Mouse (Mus musculus): ENCODE data around the gene Ada. TPM values are rescaled to one million over a fixed set of nuclear protein-coding genes. Genes with fewer than 3 reads are reported as not detected.

Ada gene
- polyA plus RNA-seq, 1 experiment from 2014 or later: 6.9 TPM

GRCm38 (mm10) chr2:163712874-163713273, 37.2 kb downstream of the Ada start:
- Histone ChIP-seq H3K36me3 (ENCODE audit: control insufficient read depth, insufficient read depth, low read length) (no peaks in the 10 kb centered on the region), H3K9ac (replicated peaks; ENCODE audit: low read depth, low read length) (no peak overlapping the region), H3K4me2 (replicated peaks; ENCODE audit: low read depth, low read length) (no peak overlapping the region), H3K27me3 (ENCODE audit: control insufficient read depth, insufficient read depth, low read length) (no peaks in the 10 kb centered on the region), H3K4me1 (ENCODE audit: control insufficient read depth, insufficient read depth, low read length) (no peaks in the 10 kb centered on the region), H3K27ac (ENCODE audit: low read length) (no peak overlapping the region), H3K4me3 (ENCODE audit: low read depth, low read length) (no peak overlapping the region), H3K9me3 (ENCODE audit: control insufficient read depth, low read depth, low read length) (no peaks in the 10 kb centered on the region)
- WGBS: 82% methylated on average over 6 of the region's 6 CpGs
- ATAC-seq (ENCODE audit: insufficient number of reproducible peaks, insufficient read depth, low FRiP score, low read depth): no peak

- ATAC-seq (ENCODE audit: insufficient number of reproducible peaks, insufficient read depth, low FRiP score, low read depth): no peak
- WGBS: 65% methylated on average over 7 of the region's 7 CpGs
- H3K9ac ChIP-seq (replicated peaks; ENCODE audit: low read depth, low read length): no peak overlapping the region
- no peaks in the 10 kb centered on the region for H3K27me3 ChIP-seq (ENCODE audit: control insufficient read depth, insufficient read depth, low read length)
- H3K9me3 ChIP-seq (ENCODE audit: control insufficient read depth, low read depth, low read length): no peaks in the 10 kb centered on the region
- H3K4me3 ChIP-seq (ENCODE audit: low read depth, low read length): no peak overlapping the region
- no peak overlapping the region for H3K27ac ChIP-seq (ENCODE audit: low read length)
- no peak overlapping the region for H3K4me2 ChIP-seq (replicated peaks; ENCODE audit: low read depth, low read length)
- no peaks in the 10 kb centered on the region for H3K36me3 ChIP-seq (ENCODE audit: control insufficient read depth, insufficient read depth, low read length)
- H3K4me1 ChIP-seq (ENCODE audit: control insufficient read depth, insufficient read depth, low read length): no peaks in the 10 kb centered on the region
Observed at GRCm38 (mm10) chr2:163712473-163712872, 37.6 kb downstream of the Ada start.

GRCm38 (mm10) chr2:163711368-163711868, 38.6 kb downstream of the Ada start:
- H3K9ac ChIP-seq (replicated peaks; ENCODE audit: low read depth, low read length): no peak overlapping the region
- no peak overlapping the region for H3K4me3 ChIP-seq (ENCODE audit: low read depth, low read length)
- H3K4me2 ChIP-seq (replicated peaks; ENCODE audit: low read depth, low read length): no peak overlapping the region
- H3K27ac ChIP-seq (ENCODE audit: low read length): no peak overlapping the region; the same call in 1 of the 2 replicates
- 88% methylated on average over 8 of the region's 8 CpGs for WGBS
- no peaks in the 10 kb centered on the region for H3K9me3 ChIP-seq (ENCODE audit: control insufficient read depth, low read depth, low read length)
- no peaks in the 10 kb centered on the region for H3K27me3 ChIP-seq (ENCODE audit: control insufficient read depth, insufficient read depth, low read length)
- H3K4me1 ChIP-seq (ENCODE audit: control insufficient read depth, insufficient read depth, low read length): no peaks in the 10 kb centered on the region
- H3K36me3 ChIP-seq (ENCODE audit: control insufficient read depth, insufficient read depth, low read length): no peaks in the 10 kb centered on the region
- no peak for ATAC-seq (ENCODE audit: insufficient number of reproducible peaks, insufficient read depth, low FRiP score, low read depth)

- no peaks in the 10 kb centered on the region for H3K4me1 ChIP-seq (ENCODE audit: control insufficient read depth, insufficient read depth, low read length)
- 76% methylated on average over 5 of the region's 5 CpGs for WGBS
- H3K9me3 ChIP-seq (ENCODE audit: control insufficient read depth, low read depth, low read length): no peaks in the 10 kb centered on the region
- no peak overlapping the region for H3K27ac ChIP-seq (ENCODE audit: low read length)
- no peaks in the 10 kb centered on the region for H3K36me3 ChIP-seq (ENCODE audit: control insufficient read depth, insufficient read depth, low read length)
- no peak overlapping the region for H3K4me2 ChIP-seq (replicated peaks; ENCODE audit: low read depth, low read length)
- H3K9ac ChIP-seq (replicated peaks; ENCODE audit: low read depth, low read length): no peak overlapping the region
- no peak for ATAC-seq (ENCODE audit: insufficient number of reproducible peaks, insufficient read depth, low FRiP score, low read depth)
- H3K4me3 ChIP-seq (ENCODE audit: low read depth, low read length): no peak overlapping the region
- no peaks in the 10 kb centered on the region for H3K27me3 ChIP-seq (ENCODE audit: control insufficient read depth, insufficient read depth, low read length)
Observed at GRCm38 (mm10) chr2:163710606-163711159, 39.4 kb downstream of the Ada start.

GRCm38 (mm10) chr2:163710000-163710399, 40.0 kb downstream of the Ada start:
- Histone ChIP-seq H3K4me1 (ENCODE audit: control insufficient read depth, insufficient read depth, low read length) (no peaks in the 10 kb centered on the region), H3K36me3 (ENCODE audit: control insufficient read depth, insufficient read depth, low read length) (no peaks in the 10 kb centered on the region; the same call in 1 of the 2 replicates), H3K4me2 (replicated peaks; ENCODE audit: low read depth, low read length) (no peak overlapping the region), H3K27me3 (ENCODE audit: control insufficient read depth, insufficient read depth, low read length) (no peaks in the 10 kb centered on the region), H3K9ac (replicated peaks; ENCODE audit: low read depth, low read length) (no peak overlapping the region), H3K9me3 (ENCODE audit: control insufficient read depth, low read depth, low read length) (no peaks in the 10 kb centered on the region), H3K4me3 (ENCODE audit: low read depth, low read length) (no peak overlapping the region), H3K27ac (ENCODE audit: low read length) (no peak overlapping the region)
- 95% methylated on average over 9 of the region's 9 CpGs for WGBS
- ATAC-seq (ENCODE audit: insufficient number of reproducible peaks, insufficient read depth, low FRiP score, low read depth): no peak

- Histone ChIP-seq H3K9ac (replicated peaks; ENCODE audit: low read depth, low read length) (no peak overlapping the region), H3K4me2 (replicated peaks; ENCODE audit: low read depth, low read length) (no peak overlapping the region), H3K4me1 (ENCODE audit: control insufficient read depth, insufficient read depth, low read length) (no peaks in the 10 kb centered on the region), H3K27me3 (ENCODE audit: control insufficient read depth, insufficient read depth, low read length) (no peaks in the 10 kb centered on the region), H3K36me3 (ENCODE audit: control insufficient read depth, insufficient read depth, low read length) (no peaks in the 10 kb centered on the region; the same call in 1 of the 2 replicates), H3K9me3 (ENCODE audit: control insufficient read depth, low read depth, low read length) (no peaks in the 10 kb centered on the region), H3K4me3 (ENCODE audit: low read depth, low read length) (no peak overlapping the region), H3K27ac (ENCODE audit: low read length) (no peak overlapping the region)
- 86% methylated on average over 6 of the region's 6 CpGs for WGBS
- ATAC-seq (ENCODE audit: insufficient number of reproducible peaks, insufficient read depth, low FRiP score, low read depth): no peak
Observed at GRCm38 (mm10) chr2:163708763-163709250, 41.2 kb downstream of the Ada start.

- Histone ChIP-seq H3K4me1 (ENCODE audit: control insufficient read depth, insufficient read depth, low read length) (no peaks in the 10 kb centered on the region), H3K36me3 (ENCODE audit: control insufficient read depth, insufficient read depth, low read length) (no peaks in the 10 kb centered on the region; the same call in 1 of the 2 replicates), H3K9me3 (ENCODE audit: control insufficient read depth, low read depth, low read length) (no peaks in the 10 kb centered on the region), H3K27ac (ENCODE audit: low read length) (no peak overlapping the region), H3K4me2 (replicated peaks; ENCODE audit: low read depth, low read length) (no peak overlapping the region), H3K9ac (replicated peaks; ENCODE audit: low read depth, low read length) (no peak overlapping the region), H3K4me3 (ENCODE audit: low read depth, low read length) (no peak overlapping the region), H3K27me3 (ENCODE audit: control insufficient read depth, insufficient read depth, low read length) (no peaks in the 10 kb centered on the region)
- no peak for ATAC-seq (ENCODE audit: insufficient number of reproducible peaks, insufficient read depth, low FRiP score, low read depth)
- WGBS: 82% methylated on average over 5 of the region's 5 CpGs
Observed at GRCm38 (mm10) chr2:163708321-163708720, 41.7 kb downstream of the Ada start.

GRCm38 (mm10) chr2:163703599-163704260, 46.3 kb downstream of the Ada start:
- H3K36me3 ChIP-seq (ENCODE audit: control insufficient read depth, insufficient read depth, low read length): no peaks in the 10 kb centered on the region; the same call in 1 of the 2 replicates
- H3K9ac ChIP-seq (replicated peaks; ENCODE audit: low read depth, low read length): no peak overlapping the region
- H3K27ac ChIP-seq (ENCODE audit: low read length): no peak overlapping the region
- no peaks in the 10 kb centered on the region for H3K9me3 ChIP-seq (ENCODE audit: control insufficient read depth, low read depth, low read length)
- H3K4me2 ChIP-seq (replicated peaks; ENCODE audit: low read depth, low read length): no peak overlapping the region
- ATAC-seq (ENCODE audit: insufficient number of reproducible peaks, insufficient read depth, low FRiP score, low read depth): no peak
- H3K4me3 ChIP-seq (ENCODE audit: low read depth, low read length): no peak overlapping the region
- WGBS: 91% methylated on average over 5 of the region's 5 CpGs
- H3K27me3 ChIP-seq (ENCODE audit: control insufficient read depth, insufficient read depth, low read length): no peaks in the 10 kb centered on the region
- H3K4me1 ChIP-seq (ENCODE audit: control insufficient read depth, insufficient read depth, low read length): peaks cover 3% of the 10 kb centered on the region; the same call in 1 of the 2 replicates

All from stomach, embryonic 14.5 days (tissue).